Mouse (Mus musculus): Measurements from ENCODE around the gene Fry.

DNA sequence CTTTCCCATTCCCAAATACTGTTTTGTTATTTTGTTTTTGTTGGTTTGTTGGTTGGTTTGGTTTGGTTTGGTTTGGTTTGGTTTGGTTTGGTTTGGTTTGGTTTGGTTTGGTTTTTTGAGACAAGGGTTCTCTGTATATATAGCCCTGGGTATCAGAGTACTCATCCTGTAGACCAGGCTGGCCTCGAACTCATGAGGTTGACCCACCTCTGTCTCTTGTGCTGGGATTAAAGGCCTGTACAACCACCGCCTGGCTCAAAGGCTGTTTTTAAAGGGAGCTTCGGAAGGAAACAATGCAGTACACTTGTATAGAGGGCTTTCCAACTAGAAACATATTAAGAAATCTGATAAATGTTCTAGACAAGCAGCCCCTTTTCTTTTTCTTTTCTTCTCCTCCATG, 46.2 kb downstream of the Fry start:
- TF ChIP-seq POLR2A (IDR thresholded peaks at IDR 0.05; ENCODE audit: borderline replicate concordance, low read depth, low read length) (no peak), CTCF (IDR thresholded peaks at IDR 0.05; ENCODE audit: low read depth, low read length) (no peak)

Data from bone marrow macrophage, adult 2 months (primary cell).